Mouse (Mus musculus) left cerebral cortex, adult 8-10 months (tissue): Measurements from ENCODE around the gene Gnl1. TPM values are rescaled to one million over a fixed set of nuclear protein-coding genes. Genes with fewer than 3 reads are reported as not detected.
A peak's percentile ranks its signal among the peaks of the same experiment; 100 is the strongest.
"Not testable (repeated sequence)": the region's sequence is repeated elsewhere in the genome, so short reads cannot be mapped to it uniquely, and the experiment has no call there.

Source experiments
- DNase-seq, 2 experiments: peaks; one replicate each; pipeline ENCODE4 v3.0.0; 2022; ENCODE audit warnings: low spot score in 2 of 2
- total RNA-seq, 4 experiments: library from RNA; stranded (reverse); gene quantifications; 2 replicates each; pipeline ENCODE4 v1.2.4; 2022

Gnl1 gene
- total RNA-seq, result 100 to 1,000 TPM; 180 to 196 (median 184) TPM

DNA sequence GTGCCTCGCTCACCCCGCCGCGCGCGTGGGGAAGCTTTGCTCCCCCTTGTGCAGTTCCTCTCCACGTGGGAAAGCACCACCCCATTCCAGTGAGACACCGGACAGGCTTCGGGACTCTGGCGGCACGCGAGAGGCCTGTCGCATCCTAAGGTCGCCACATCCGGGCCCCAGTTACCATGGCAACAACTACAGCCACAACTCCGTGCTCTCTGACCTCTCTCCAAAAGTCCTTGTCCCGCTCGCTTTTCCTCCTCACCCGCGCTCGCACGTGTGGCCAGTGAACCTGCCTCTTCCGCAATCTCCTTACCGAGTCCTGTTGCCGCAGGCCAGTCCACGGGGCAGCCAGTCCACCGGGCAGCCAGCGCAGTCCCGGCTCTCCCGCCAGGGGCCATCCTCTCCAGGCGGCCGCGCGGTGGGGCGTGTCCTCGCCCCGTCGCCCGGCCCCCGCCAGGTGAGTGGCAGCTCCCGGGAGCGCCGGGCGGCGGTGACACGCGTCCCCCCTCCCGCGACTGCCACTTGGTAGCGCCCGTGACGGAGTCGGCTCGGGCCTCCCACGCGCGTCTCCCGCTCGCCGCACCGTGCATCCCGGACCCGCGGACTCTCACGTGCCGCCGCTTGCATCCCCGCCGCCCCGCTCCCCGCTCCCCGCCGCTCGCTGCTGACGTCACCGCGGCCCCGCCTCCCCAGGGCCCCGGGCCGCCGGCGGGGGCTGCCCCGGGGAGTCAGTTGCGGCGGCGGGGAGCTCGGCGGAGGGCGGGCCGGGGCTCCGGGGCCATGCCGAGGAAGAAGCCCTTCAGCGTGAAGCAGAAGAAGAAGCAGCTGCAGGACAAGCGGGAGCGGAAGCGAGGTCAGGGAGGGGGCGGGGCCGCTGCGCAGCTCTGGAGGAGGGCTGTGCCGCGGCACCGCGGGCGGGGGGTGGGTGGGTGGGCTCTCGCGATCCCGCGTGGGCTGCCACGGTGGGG is at the start of gene Gnl1, which contains the start of gene Prr3:
Gene Gnl1 (plus strand): TSS at position 451 of the 962 bp plus-strand sequence.
Gene Prr3 (minus strand): TSS at position 836 of the 962 bp plus-strand sequence.
- DNase-seq, result peak; percentile 93 to 95

GRCm38 (mm10) chr17:35930627-35931026 is 49.0 kb upstream of the Gnl1 start:
- DNase-seq, result no peak

GRCm38 (mm10) chr17:35932608-35933007 is 47.0 kb upstream of the Gnl1 start:
- DNase-seq, result no peak

DNA sequence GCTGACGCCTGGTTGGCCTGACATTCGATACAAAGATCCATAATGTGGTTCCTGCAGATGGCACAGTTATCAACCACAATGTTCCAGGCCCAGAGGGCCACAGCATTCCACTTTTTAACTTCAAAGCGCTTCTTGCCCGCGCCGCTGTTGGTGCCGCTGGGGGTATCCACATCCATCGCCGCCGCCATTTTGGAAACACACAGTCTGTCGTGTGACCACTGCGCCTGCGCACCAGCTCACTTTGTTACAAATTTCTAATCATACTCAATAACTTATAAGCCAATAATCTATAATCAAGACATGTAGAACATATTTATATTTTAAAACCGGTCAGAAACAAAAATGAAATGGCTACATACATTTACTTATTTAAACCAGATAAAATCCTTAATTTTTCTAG is 43.9 kb upstream of the Gnl1 start:
- not testable (repeated sequence) for DNase-seq

- no peak for DNase-seq
These were observed 41.8 kb upstream of the Gnl1 start for GRCm38 (mm10) chr17:35937700-35938348.

- DNase-seq, result no peak
These were observed 40.5 kb upstream of the Gnl1 start for GRCm38 (mm10) chr17:35939108-35939507.

- no peak for DNase-seq
These were observed 39.7 kb upstream of the Gnl1 start for GRCm38 (mm10) chr17:35939941-35940340.

DNA sequence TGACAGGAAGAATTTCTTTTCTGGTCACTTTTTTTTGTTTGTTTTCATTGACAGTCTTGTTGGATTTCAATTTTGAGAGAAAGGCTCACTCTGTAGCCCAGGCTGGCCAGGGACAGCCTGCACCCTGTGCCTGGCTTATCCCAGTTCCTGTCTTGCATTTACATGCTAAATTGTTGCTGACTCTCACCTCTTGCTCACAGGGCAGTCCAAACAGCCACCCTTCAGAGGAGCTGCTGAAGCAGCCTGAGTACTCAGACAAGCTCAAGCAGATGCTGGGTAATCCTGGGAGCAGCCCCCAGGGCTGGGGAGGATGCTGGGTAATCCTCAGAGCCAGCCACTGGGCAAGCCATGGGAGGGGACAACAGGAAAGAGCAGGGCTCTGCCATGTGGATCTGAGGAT is 28.7 kb upstream of the Gnl1 start:
- not testable (repeated sequence) for DNase-seq

- not testable (repeated sequence) for DNase-seq
These were observed 27.1 kb upstream of the Gnl1 start for GRCm38 (mm10) chr17:35952559-35952958.

DNA sequence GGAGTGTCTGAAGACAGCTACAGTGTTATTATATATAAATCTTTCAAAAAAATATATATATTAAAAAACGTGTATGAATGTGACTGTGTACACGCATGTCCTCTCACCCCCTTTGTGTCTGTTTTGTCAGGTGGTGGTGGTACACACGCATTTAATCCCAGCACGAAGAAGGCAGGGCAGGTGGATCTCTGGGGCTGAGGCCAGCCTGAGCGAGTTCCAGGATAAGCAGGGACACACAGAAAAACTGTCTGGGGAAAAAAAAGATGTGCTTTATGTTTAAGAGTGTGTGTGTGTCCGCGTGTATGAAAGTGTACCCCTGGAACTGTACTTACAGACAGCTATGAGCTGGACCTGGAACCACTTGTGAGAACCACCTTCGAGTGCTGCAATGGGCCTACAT is 25.0 kb upstream of the Gnl1 start:
- DNase-seq, result no peak

- DNase-seq, result no peak
These were observed 21.0 kb upstream of the Gnl1 start for GRCm38 (mm10) chr17:35958533-35959223.

DNA sequence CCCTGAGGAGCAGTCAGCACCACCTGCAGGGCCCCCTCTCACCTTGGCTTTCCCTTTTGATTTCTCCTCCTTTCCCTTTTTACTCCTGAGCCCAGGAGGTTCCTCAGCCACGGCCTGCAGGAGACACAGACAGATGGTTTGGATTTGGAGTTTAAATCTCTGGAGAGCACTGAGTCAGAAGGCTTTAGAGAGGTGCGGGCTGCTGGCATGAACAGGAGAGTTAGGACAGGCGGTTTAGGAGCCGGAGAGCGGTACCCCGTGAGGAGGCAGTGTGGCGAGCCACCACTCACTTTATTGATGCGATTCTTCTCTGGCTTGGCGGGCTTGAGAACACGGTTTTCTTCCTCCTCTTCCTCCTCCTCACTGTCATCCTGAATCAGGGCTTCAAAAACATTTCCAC is 16.4 kb upstream of the Gnl1 start:
- DNase-seq, result no peak

- DNase-seq, result no peak
These were observed 12.0 kb upstream of the Gnl1 start for GRCm38 (mm10) chr17:35967621-35968020.

GRCm38 (mm10) chr17:35969418-35970389 is 9.9 kb upstream of the Gnl1 start, which contains the start of gene Abcf1:
TSS of gene Abcf1 (minus strand) at chr17:35969761.
- peak; percentile 97 for DNase-seq

GRCm38 (mm10) chr17:35972131-35972530 is 7.5 kb upstream of the Gnl1 start:
- DNase-seq, result no peak

DNA sequence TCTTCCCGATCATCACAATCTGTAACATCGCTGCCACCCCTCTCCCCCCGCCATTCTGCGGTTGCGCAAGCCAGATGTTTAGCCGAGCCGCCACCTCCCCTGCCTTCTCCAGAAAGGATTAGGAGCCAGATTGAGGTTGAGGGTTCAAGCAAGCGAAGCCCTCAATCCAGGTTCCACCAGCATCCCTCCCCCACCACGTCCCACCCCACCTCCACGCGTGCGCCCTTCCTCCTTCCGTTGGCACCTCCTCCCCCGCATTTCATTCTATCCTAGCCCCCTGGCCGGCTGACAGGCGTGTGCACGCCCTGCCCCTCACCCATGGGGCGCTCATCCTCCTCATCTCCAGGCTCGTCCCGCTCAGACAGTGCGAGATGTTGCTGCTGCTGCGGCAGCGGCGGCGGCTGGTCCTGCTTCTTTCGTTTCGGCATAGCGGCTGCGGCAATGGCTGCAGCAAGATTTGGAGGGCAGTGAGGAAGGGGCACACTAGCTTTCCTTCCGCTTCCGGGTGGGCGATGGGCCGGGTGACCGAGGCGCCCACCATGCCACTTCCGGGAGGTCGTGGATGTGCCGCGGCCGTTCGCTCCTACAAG is 745 bp upstream of the Gnl1 start:
- no peak for DNase-seq

DNA sequence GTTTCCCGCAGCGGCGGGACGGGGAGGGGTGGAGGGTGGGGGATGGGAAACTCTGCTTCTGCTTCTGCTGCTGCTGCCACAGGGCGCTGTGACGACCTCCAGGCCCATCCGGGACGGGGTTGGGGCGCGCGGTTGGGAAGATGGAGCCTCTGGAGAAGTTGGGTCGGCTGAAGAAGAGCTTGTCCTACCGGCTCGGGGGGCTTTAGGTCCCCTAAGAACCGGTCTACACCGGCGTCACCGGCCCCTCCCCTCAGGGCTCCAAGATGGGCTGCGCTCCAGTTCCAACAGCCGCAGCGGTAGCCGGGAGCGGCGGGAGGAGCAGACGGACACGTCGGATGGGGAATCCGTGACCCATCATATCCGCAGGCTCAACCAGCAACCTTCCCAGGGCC is 708 bp downstream of the Gnl1 start:
- peak; percentile 39 to 52 for DNase-seq

DNA sequence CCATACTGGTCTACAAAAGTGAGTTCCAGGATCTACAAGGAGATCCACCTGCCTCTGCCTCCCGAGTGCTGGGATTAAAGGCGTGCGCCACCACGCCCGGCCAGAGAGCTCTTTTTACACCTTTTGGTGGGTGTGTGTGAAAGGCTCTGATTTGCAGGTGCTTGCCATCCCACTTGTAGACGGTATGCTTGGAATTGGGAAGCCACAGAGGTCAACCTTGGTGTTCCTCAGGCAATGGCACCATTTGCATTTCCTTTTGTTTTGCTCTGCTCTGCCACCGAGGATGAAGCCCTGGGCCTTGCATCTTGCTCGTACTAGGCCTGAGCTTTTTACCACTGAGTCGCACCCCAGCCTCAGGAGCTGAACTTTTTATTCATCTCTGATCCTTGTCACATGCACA is 2.1 kb downstream of the Gnl1 start:
- no peak for DNase-seq

DNA sequence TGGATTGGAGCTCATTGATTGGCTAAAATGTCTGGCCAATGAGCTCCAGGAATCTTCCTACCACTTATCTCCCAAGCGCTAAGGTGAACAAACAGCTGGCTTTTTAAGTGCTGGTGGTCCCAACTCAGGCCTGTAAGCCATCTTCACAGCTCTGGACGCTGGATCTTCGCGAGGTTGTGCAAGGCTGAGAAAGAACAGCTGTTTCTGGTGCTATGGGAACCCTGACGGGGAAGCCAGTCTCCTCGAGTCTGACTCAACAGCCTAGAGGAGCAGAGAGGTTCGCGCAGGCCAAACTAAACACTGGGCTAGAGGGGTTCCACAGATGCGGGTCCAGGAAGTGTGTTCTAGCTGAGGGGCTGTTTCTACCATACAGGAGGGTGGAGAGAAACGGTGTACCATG is 12.1 kb downstream of the Gnl1 start:
- no peak for DNase-seq

DNA sequence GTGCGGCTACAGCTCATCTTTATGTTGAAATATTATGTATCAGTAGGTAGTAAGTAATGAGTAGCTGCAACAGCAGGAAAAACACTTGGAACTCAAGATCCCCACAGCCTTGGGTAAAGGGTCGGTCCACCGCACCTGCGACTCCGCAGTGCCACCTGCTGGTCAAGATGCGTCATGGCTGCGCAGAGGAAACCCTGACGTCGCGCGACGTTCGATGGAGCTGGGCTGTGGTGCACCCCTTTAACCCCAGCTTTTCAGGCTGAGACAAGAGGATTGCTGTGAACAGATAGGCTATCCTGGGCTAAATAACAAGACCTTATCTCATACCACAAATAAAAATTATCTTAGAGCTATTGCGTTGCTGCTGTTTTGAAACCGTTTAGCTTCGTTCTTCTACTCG is 14.0 kb downstream of the Gnl1 start:
- DNase-seq, result peak; percentile 44 to 48
